Mouse (Mus musculus) CD4-positive, CD25-positive, alpha-beta regulatory T cell, adult 2 months (primary cell): ENCODE measurements around the gene Sh3kbp1.

Source experiments
- DNase-seq: peaks from one replicate; pipeline ENCODE4 v3.0.0-alpha.2; 2012; ENCODE audit warnings: low read depth, low spot score

The Sh3kbp1 gene

DNA sequence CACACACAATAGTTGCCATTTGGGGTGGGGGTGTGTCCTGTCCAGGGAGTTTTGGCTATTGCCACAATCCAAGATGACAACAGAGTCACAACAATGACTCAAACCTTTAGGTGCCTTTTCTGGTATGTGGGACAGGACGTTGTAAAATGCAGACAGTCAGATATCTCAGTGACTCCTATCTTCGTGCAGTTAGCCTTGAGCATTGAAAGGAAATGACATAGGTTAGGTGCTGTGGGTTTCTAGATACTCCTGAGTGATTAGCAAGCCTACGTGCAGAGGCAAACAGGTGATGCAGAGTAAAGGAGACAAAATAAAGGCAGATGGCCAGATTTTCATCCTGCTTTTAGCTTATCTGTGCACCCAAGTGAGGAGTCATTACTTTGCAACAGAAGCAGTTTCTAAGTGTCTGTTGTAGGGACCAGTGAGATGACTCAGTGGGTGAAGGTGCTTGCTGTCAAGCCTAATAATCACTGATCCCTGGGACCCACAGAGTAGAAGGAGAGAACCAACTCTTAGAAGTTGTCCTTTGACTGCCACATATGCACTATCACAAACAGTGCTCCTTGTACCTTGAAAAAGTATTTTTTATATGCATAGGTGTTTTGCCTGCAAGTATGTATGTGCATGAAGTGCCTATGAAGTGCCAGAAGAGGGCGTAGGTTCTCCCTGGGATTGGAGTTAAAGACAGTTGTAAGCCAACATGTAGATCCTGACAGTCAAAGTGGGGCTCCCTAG is 50.7 kb downstream of the Sh3kbp1 start:
- DNase-seq = peak; percentile 78

DNA sequence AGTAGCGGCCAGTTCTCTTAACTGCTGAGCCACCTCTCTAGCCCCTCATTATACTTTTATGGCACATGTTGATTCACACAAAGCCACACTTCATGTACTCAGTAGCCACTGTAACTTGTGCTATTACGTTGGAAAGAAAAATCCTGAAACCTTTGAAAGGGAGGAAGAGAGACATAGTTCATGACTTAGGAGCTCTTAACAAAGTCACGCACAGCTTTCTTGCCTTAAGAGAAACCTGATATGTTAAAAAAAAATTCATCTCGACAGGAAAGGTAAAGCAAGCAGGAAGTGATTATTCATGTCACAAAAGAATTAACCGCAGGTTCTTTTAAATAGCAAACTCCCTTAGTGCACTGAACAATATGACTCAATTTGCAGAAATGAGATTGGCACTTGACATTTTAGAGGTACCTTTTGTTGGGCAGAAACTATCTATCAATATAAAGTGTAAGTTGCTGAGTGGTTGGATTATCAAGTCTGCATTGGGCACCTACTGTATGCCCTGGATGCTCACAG is 51.3 kb downstream of the Sh3kbp1 start:
- peak; percentile 65 for DNase-seq

DNA sequence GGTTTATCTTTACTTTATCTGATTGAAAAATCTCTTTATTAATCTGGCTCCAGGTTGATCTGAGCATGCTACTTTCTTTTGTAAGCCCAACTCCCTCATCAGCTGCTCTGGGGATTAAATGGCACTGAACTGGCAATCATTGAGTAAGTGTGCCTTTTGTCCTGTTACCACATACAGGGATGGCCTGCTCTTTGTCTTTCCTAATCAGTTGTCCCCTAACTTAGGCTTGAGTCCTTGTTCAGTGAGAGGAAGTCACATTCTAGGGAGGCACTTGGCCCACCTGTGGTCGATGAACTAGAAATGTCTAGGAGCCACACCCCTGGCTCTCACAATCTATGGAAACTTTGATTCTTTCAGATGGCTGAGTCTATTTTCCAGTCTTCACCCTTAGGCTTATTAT is 58.4 kb downstream of the Sh3kbp1 start:
- DNase-seq = no peak

DNA sequence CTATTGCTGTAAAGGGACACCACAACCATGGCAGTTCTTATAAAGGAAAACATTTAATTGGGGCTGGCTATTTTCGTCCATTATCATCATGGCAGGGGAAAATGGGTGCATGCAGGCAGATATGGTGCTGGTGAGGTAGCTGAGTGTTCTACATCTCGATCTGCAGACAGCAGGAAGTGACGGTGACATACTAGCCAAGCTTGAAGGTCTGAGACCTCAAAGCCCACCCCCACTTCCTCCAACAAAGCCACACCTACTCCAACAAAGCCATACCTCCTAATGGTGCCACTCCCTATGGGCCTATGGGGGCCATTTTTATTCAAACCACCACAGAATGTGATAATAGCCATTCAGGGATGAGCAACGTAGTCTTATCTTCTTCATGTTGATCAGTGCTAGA is 59.8 kb downstream of the Sh3kbp1 start:
- DNase-seq = peak; percentile 73

DNA sequence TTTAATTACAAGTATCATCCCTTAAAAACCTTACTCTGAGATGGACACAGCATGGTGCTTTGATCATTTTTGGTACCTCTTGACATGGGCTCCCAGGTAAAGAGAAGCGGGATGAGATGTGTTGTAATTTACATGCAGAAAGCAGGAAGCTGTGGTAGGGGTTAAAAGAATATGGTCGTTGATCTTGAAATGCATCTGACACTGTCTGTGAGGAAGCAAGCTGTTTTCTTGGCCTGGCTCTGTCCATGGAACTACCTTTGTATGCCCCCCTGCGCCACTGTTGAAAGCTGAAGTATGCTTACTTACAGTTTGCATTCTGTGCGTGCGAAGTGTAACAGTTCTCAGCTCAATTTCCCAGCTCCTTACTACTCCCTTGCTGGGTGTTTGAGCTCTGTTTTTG is 61.6 kb downstream of the Sh3kbp1 start:
- DNase-seq = no peak

DNA sequence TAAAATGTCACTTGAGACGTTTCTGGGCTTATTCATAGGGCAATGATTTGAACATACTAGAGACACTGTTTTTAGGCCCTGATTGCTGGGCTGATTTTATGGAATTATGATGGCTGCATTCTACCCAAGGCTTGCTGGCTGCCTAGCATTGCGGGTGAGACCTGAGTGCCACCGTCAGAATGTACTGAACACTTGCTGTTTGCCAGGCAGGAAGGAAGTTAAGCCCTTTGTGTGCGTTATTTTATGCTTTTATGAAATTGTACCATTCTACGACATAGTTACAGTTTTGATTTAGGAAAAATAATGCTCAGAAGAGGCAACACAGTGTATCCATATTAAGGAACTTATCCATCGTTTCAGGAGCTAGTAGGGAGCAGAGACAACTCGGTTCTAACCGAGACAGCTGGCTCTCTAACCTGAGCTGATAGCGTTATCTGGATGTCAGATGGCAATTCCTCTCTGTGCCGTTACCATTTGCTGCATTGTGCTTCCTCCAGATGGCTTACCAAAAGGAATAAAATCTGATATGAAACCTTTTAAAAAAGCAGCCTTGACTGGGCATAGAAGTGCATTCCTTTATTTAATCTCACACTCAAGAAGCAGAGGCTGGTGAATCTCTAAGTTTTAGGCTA is 62.8 kb downstream of the Sh3kbp1 start:
- peak; percentile 55 for DNase-seq

DNA sequence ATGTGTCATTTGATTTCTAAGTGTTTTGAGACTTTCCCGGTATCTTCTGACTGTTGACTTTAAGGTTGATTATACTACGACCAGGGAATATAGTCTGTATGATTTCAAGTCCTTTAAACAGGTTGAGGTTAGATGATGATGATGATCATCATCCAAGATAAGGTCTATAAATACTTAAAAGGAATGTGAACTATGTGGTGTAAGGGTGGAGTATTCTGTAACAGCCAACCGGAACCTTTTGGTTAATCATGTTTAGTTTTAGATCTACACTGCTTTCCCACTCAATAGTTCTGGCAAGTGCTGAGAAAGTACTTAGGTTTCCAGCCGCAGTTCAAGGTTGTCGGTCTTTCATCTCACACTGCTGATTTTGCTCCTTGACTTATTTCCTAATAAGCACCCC is 66.1 kb downstream of the Sh3kbp1 start:
- DNase-seq = peak; percentile 45

DNA sequence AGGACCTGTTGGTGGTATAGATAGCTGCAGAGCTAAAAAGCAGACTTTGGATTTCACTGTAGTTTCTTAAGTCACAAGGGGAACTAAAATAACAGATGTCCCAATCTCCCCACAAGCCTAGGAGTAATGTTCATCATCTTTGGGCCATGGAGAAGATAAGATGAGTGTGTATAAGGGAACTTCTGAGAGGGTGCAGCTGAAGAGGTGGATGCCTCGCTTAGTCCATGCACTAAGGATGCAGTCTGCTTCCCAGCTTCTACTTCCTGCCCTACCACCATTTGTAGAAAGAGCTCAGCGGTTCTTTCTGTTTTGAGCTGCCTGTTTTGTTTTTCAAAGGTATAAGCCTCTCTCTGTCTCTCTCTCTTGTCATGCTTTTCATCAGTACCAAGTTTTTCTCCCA is 69.5 kb downstream of the Sh3kbp1 start:
- DNase-seq = peak; percentile 46

DNA sequence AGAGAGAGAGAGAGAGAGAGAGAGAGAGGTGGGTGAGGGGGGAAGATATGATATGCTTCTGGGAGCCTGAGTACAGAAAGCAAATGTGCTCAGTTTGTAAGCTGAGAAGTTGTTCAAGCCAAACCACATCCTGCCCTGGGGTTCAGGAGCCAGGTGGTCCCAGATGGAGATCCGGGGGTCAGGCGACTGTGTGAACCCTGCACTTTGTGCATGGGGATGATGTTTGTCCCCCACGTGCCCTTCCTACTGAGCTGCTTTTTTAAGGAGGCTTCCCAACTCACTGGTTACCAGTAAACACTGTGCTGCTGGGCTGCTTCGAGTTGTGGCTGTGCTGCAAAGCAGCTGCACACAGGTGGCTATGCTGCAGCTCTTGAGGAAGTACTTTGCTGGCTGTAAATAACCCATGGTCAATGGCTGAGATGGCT is 70.0 kb downstream of the Sh3kbp1 start:
- peak; percentile 68 for DNase-seq

DNA sequence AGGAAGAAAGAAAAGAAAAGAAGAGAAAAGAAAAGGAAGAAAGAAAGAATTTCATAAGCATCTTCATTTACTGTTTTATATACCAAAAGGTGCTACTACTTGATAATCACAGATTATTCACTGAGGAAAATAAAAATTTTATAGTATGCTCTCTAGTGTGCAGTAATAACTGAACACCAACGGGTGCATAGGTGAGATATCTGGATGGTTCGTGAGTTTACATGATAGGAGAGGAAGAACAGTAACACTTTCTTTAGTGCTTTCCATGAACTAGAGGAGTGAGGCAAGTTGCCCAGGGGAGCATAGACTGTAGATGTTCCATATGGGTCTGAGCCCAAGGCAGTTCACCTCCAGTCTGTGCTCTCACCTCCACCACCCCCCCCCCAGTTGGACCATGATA is 75.8 kb downstream of the Sh3kbp1 start:
- no peak for DNase-seq

DNA sequence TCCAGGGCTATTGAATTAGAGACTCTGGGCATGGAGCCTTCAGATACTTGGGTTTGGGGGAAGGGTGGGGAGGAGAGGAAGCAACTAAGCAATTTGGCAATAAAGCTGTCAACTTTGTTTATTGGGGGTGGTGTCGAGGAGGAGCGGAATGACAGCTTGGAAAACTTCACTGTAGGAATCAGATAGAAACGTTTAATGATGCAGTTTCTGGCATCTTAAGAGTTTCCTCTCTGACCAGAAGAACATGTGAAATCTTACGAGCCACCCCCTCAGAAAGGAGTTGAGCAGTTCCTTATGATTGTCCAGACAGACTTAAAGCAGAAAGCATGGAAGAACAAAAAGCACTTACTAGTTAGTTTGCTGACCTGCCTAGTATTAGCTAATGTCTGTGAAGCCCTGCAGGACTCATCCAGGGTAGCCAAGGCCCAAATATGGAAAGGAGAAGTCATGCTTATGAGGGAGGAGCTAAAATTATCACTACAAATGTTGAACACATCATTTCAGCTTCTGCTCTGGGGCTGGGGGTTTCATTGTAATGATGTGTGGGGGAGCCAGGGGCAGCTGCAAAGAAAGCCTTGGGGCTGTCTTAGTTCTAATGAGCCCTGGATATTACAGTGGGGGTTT is 77.4 kb downstream of the Sh3kbp1 start:
- DNase-seq = no peak

DNA sequence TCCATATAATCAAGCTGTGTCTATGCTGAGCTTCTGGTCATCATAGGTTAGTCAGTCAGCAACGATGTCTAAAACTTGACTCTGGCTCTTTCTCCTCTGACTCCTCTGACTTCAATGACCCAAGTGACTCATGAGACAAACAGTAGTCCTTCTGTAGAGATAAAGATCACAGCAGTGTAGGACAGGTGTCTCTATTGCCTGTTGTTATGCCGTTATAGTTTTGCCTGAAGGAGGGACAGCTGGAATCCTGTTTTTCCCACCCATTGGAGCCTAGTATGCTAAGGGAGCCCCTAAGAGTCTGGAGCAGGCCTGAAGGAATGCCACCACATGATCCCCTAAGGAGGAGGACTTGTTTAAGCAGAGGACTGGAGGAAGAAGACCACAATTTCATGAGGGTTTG is 78.3 kb downstream of the Sh3kbp1 start:
- DNase-seq = no peak

DNA sequence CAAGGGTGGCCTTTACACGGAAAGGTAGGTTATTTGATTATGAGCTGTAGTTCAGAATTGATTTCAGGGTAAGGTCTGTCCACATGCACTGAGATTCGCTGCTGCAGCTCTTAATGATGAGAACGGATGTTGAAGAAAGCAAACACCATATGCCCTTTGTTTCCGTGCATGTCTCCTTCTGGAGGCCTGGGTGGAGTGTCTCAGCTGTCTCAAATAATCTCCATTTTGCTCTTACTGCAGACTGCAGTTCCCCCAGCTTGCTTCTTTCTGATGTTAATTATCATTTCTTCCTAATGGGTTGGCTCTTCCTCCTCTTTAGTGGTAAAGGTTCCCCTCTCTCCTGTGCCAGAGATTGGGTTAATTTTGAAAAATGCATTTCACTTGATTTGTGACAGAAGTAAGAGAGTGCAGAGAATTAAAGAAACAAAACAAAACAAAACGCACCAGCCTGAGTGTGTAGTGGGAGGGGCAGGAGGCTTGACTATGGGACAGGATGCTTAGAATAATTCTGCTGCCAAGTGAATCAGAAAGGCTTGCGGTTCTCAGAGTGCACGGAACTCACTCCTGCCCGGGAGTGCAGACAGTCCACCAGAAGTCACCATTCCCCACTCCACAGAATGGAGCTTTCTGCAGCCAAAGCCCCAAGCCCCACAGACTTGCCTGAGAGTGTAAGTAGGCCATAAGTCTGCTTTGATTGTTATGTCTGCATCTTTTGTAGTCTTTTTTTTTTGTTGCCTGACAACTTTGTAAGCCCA is 81.2 kb downstream of the Sh3kbp1 start:
- peak; percentile 70 for DNase-seq

DNA sequence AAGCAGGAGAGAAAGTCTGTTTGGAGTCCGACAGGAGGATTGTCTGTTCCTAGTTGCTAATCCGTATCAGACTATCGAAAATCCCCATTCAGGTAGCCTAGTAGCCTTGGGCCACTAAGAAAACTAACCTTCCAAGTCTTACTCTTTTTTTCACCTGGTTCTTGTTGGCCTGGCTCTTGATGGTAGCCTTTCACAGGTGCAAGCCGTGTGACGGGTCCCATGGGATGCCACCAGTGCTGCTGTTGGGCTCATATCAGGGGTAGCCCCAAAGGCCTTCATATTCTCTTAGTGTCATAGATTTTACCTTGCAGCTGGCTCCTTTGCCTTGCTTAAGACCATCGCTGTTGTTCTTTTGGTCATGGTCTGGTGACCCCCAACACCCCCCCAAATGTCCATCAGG is 82.2 kb downstream of the Sh3kbp1 start:
- DNase-seq = no peak

DNA sequence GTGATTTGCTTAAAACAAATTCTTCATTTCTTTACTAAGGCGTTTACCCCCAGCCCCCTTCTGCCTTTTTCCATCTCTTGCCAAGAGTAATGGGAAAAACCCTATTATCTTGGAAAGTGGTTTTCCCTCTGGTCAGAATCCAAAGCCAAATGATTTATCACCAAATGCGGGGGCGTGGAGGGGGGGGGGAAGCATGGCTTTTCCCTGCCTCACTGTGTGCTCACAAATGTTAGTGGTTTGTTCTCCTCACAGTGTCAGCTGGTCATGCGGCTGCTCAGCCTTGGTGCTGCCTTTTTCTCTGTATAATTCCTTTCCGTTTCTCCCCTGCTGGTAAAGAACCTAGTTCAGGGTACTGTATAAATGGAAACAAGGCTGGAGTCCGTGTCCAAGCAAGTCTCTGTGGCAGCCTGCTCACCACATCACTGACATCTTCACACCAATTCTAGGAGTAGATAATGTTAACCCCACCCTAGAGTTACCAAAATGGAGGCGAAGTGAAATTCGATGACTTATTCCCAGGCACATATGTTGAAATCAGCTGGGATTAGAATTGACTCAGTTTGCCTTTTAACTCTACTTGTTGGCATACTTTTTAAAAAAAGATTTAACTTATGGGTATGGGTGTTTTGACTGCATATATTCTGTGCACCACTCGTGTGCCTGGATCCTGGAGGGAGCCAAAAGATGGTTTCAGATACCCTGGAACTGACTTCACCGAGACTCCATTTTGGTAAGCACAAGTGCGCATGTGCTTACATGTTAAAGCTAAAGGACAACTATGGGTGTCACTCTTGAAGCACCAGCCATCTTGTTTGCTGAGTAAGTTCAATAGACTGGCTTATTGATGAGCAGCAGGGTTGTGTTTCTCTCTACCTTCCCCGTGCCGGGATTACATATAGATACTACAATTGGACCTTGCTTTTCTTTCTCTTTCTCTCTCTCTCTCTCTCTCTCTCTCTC is 84.3 kb downstream of the Sh3kbp1 start:
- DNase-seq = peak; percentile 70

DNA sequence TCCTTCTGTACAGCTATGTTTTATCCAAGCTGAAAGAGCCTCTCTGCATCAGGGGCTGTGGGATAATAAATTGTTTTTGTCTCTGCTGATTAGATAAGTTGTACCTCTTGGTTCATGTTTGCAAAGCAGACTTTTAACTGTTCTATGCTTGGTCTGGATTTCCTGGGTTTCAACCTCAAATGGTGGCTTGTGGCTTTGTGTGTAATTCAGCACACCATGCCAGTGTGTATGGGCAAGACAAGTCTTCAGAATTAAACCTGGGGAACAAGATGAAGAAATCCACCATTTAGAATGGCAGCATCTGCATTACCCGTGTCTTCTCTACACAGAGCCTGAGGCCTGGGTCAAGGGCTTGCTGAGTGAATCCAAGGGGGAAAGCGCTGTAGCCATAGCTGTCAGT is 86.1 kb downstream of the Sh3kbp1 start:
- peak; percentile 39 for DNase-seq

DNA sequence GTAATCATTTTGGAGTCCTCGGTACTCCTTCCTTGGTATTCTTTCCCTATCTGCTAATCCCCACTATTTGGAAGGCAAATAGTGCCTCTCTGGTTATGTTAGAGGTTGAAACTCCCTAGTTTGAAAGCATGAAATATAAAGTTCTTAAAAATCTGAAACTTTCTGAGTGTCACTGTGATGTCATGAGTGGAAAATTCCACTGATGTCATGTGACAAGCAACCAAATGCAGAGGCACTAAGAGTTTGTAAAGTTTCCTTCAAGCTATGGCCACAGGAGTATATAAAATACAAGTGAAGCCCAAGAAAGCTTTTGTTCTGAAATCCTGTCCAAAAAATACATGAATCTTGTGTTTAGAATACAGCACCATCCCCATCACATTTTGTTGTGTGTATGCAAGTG is 94.3 kb downstream of the Sh3kbp1 start:
- DNase-seq = peak; percentile 66

DNA sequence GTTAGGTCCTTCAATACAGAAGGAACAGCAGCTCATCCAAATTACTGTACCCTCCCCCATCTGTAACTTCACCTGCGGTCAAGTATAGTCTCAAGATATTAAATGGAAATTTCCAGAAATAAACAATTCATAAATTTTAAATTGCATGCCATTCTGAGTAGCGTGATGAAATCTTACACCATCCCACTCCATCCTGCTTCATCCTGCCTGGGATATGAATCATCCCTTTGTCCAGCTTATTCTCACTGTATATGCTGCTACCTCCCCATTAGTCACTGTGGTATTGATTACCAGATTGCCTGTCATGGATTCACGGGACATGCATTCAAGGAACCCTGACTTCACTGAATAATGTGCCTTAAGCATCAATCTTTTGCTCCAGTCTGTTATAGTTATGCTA is 104.3 kb downstream of the Sh3kbp1 start:
- DNase-seq = no peak

DNA sequence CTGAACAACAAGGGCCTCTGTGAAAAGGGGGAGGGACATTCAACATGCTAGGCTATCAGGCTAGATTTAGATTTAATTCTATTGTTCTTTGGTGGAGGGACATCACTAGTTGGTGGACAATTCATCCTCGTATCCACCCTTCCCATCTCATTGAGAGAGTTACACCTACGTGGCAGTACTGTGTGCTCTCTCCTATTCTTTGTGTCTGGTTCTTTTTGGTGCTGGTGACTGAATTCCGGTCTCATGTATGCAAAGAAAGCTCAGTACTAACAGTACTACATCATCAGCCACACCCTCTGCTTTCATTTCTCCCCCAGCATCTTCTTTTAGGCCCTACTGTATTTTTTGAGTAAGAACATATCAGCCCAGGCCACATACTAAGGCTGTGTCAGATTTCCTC is 105.8 kb downstream of the Sh3kbp1 start:
- no peak for DNase-seq

DNA sequence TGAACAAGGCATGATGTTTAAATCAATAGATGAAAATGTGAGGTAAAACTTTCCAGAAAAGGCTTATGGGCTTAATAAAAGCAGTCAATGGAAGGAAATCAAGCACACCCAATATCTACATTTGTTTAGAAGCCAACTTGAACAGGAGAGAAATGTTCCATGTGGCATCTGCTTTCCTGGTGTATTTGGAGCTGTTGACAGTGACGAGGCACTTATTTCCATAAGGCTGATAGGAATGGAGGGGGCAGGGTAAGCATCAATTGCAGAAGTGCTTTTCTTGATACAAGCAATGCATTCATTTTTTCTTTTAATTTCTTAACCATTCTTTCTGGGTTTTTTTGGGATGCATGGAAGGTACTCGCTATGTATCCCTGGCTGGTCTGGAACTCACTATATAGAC is 106.9 kb downstream of the Sh3kbp1 start:
- no peak for DNase-seq

DNA sequence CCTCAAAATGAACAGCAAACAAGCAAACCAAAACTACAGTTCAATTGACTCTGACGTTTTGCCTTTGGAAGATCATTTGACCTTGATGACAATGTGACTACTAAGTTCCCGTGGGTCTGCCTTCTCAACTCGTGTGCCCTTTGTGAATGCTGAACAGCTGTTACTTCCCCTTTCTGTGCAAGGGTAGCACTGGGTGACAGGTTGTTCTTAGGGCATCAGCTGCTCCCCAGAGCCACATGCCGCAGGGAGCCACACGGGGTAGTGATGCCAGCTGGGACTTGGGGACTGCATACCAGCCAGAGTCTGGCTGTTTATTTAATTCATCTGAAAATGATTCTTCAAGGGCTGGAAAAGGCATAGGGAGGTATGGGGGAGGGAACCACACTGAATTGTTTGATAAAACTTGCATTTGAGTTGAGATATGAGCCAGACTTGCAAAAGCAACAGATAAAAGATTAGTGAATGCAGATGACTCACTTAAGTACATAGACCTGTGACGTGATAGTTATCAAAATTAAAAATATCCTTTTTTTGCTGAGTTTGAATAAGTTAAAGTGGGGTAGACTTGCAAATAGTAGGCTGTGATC is 108.5 kb downstream of the Sh3kbp1 start:
- peak; percentile 46 for DNase-seq
